Mouse (Mus musculus): ENCODE measurements around the gene Gpc5. TPM values are rescaled to one million over a fixed set of nuclear protein-coding genes. Genes with fewer than 3 reads are reported as not detected.

Gene Gpc5
- total and polyA plus RNA-seq, 3 experiments = 0.14 TPM; not detected in 2

GRCm38 (mm10) chr14:116162586-116162985 lies 1070.6 kb downstream of the Gpc5 start:
- H3K36me3 ChIP-seq (replicated peaks in 1 of 2; ENCODE audit: control insufficient read depth in 1 of 2, insufficient read depth in 1 of 2, low read length in 1 of 2) = no peaks in the 10 kb centered on the region
- in situ Hi-C loops (cut with MboI; ENCODE audit: low pct_ligation_motif_present, low pct_unique_long_range_greater_than_20kb, low sequenced_read_pairs) (no loop called here), dilution Hi-C loops (cut with MboI; ENCODE audit: extremely low pct_ligation_motif_present, extremely low pct_unique_long_range_greater_than_20kb, low sequenced_read_pairs) (no loop called here)
- TF ChIP-seq SIN3A (IDR thresholded peaks at IDR 0.05; ENCODE audit: low read length) (no peak), PAX5 (IDR thresholded peaks at IDR 0.05; ENCODE audit: low read length) (no peak), MEF2A (IDR thresholded peaks at IDR 0.05; ENCODE audit: borderline replicate concordance, low read depth, low read length) (no peak), ELF1 (IDR thresholded peaks at IDR 0.05; ENCODE audit: low read depth, low read length) (no peak), CTCF (conservative IDR thresholded peaks at IDR 0.05 in 1 of 2, IDR thresholded peaks at IDR 0.05 in 1 of 2; ENCODE audit: low read depth in 2 of 2, low read length in 2 of 2) (no peak), JUN (IDR thresholded peaks at IDR 0.05; ENCODE audit: insufficient read depth, low read depth, low read length) (no peak), TBP (conservative IDR thresholded peaks at IDR 0.05; ENCODE audit: low read depth, low read length) (no peak), GABPA (IDR thresholded peaks at IDR 0.05; ENCODE audit: insufficient replicate concordance, low read depth, low read length) (no peak), POLR2AphosphoS2 (IDR thresholded peaks at IDR 0.05; ENCODE audit: low read depth, low read length) (no peak)
- DNase-seq (ENCODE audit: extremely low read depth) = no peak
- no peak overlapping the region for H3K9ac ChIP-seq (ENCODE audit: insufficient read depth, low read depth)
- H3K27ac ChIP-seq (ENCODE audit: insufficient read depth, low read depth) = no peak overlapping the region
- H3K9me3 ChIP-seq (replicated peaks; ENCODE audit: low read length) = no peaks in the 10 kb centered on the region
- H3K79me2 ChIP-seq (replicated peaks; ENCODE audit: control insufficient read depth, extremely low read depth, insufficient read depth, poor library complexity, severe bottlenecking) = no peaks in the 10 kb centered on the region
- no peak overlapping the region for H3K4me3 ChIP-seq (replicated peaks in 1 of 3; ENCODE audit: low read depth in 2 of 3, low read length in 2 of 3, poor library complexity in 1 of 3)
- no peaks in the 10 kb centered on the region for H3K27me3 ChIP-seq (replicated peaks)
- H3K4me1 ChIP-seq (ENCODE audit: control insufficient read depth in 1 of 2, insufficient read depth in 2 of 2) = no peaks in the 10 kb centered on the region
- H3K4me2 ChIP-seq (ENCODE audit: insufficient read depth, low read depth, poor library complexity, severe bottlenecking) = no peak overlapping the region

GRCm38 (mm10) chr14:116167401-116167800 lies 1075.4 kb downstream of the Gpc5 start:
- Histone ChIP-seq H3K9me3 (replicated peaks; ENCODE audit: low read length) (no peaks in the 10 kb centered on the region), H3K27me3 (replicated peaks) (no peaks in the 10 kb centered on the region), H3K27ac (ENCODE audit: insufficient read depth, low read depth) (no peak overlapping the region), H3K4me2 (ENCODE audit: insufficient read depth, low read depth, poor library complexity, severe bottlenecking) (no peak overlapping the region), H3K4me3 (replicated peaks in 1 of 3; ENCODE audit: low read depth in 2 of 3, low read length in 2 of 3, poor library complexity in 1 of 3) (no peak overlapping the region), H3K4me1 (ENCODE audit: control insufficient read depth in 1 of 2, insufficient read depth in 2 of 2) (no peaks in the 10 kb centered on the region), H3K9ac (ENCODE audit: insufficient read depth, low read depth) (no peak overlapping the region), H3K36me3 (replicated peaks in 1 of 2; ENCODE audit: control insufficient read depth in 1 of 2, insufficient read depth in 1 of 2, low read length in 1 of 2) (no peaks in the 10 kb centered on the region), H3K79me2 (replicated peaks; ENCODE audit: control insufficient read depth, extremely low read depth, insufficient read depth, poor library complexity, severe bottlenecking) (no peaks in the 10 kb centered on the region)
- dilution Hi-C loops (cut with MboI; ENCODE audit: extremely low pct_ligation_motif_present, extremely low pct_unique_long_range_greater_than_20kb, low sequenced_read_pairs) (no loop called here), in situ Hi-C loops (cut with MboI; ENCODE audit: low pct_ligation_motif_present, low pct_unique_long_range_greater_than_20kb, low sequenced_read_pairs) (no loop called here)
- DNase-seq (ENCODE audit: extremely low read depth) = no peak
- TF ChIP-seq USF1 (IDR thresholded peaks at IDR 0.05; ENCODE audit: low read depth, low read length) = no peak

- H3K4me2 ChIP-seq (ENCODE audit: insufficient read depth, low read depth, poor library complexity, severe bottlenecking) = no peak overlapping the region
- TF ChIP-seq E2F4 (IDR thresholded peaks at IDR 0.05; ENCODE audit: insufficient replicate concordance, low read depth, low read length) = no peak
- TF ChIP-seq TCF12 (IDR thresholded peaks at IDR 0.05; ENCODE audit: low read depth, low read length) = no peak
- no peak for TF ChIP-seq GABPA (IDR thresholded peaks at IDR 0.05; ENCODE audit: insufficient replicate concordance, low read depth, low read length)
- TF ChIP-seq EP300 (IDR thresholded peaks at IDR 0.05; ENCODE audit: low read length) = no peak
- TF ChIP-seq ZC3H11A (IDR thresholded peaks at IDR 0.05; ENCODE audit: low read depth, low read length) = no peak
- no peak for TF ChIP-seq JUND (conservative IDR thresholded peaks at IDR 0.05; ENCODE audit: low read depth, low read length)
- no peak for TF ChIP-seq KAT2A (IDR thresholded peaks at IDR 0.05; ENCODE audit: insufficient replicate concordance, low read length)
- no peak for TF ChIP-seq NELFE (IDR thresholded peaks at IDR 0.05; ENCODE audit: low read depth, low read length)
- no peak for TF ChIP-seq MAZ (IDR thresholded peaks at IDR 0.05; ENCODE audit: low read depth, low read length)
- no peak for TF ChIP-seq MYC (IDR thresholded peaks at IDR 0.05; ENCODE audit: low read depth, low read length)
- no peak for TF ChIP-seq USF2 (conservative IDR thresholded peaks at IDR 0.05; ENCODE audit: low read depth, low read length)
- no peak for TF ChIP-seq SMC3 (IDR thresholded peaks at IDR 0.05; ENCODE audit: low read depth, low read length)
- TF ChIP-seq ZKSCAN1 (IDR thresholded peaks at IDR 0.05; ENCODE audit: borderline replicate concordance, low read depth, low read length) = no peak
- no peak for TF ChIP-seq RCOR1 (conservative IDR thresholded peaks at IDR 0.05; ENCODE audit: low read depth, low read length)
- no peak for TF ChIP-seq CHD1 (IDR thresholded peaks at IDR 0.05; ENCODE audit: low read depth, low read length)
- no peak for TF ChIP-seq ETS1 (conservative IDR thresholded peaks at IDR 0.05; ENCODE audit: low read depth, low read length)
- H3K9me3 ChIP-seq (replicated peaks; ENCODE audit: low read length) = no peaks in the 10 kb centered on the region
- no peaks in the 10 kb centered on the region for H3K36me3 ChIP-seq (replicated peaks in 1 of 2; ENCODE audit: control insufficient read depth in 1 of 2, insufficient read depth in 1 of 2, low read length in 1 of 2)
- H3K4me3 ChIP-seq (replicated peaks in 1 of 3; ENCODE audit: low read depth in 2 of 3, low read length in 2 of 3, poor library complexity in 1 of 3) = no peak overlapping the region
- no peak overlapping the region for H3K9ac ChIP-seq (ENCODE audit: insufficient read depth, low read depth)
- in situ Hi-C loops (cut with MboI; ENCODE audit: low pct_ligation_motif_present, low pct_unique_long_range_greater_than_20kb, low sequenced_read_pairs) (no loop called here), dilution Hi-C loops (cut with MboI; ENCODE audit: extremely low pct_ligation_motif_present, extremely low pct_unique_long_range_greater_than_20kb, low sequenced_read_pairs) (no loop called here)
- H3K79me2 ChIP-seq (replicated peaks; ENCODE audit: control insufficient read depth, extremely low read depth, insufficient read depth, poor library complexity, severe bottlenecking) = no peaks in the 10 kb centered on the region
- no peak for DNase-seq (ENCODE audit: extremely low read depth)
- H3K27ac ChIP-seq (ENCODE audit: insufficient read depth, low read depth) = no peak overlapping the region
- H3K27me3 ChIP-seq (replicated peaks) = no peaks in the 10 kb centered on the region
- H3K4me1 ChIP-seq (ENCODE audit: control insufficient read depth in 1 of 2, insufficient read depth in 2 of 2) = no peaks in the 10 kb centered on the region
Observed at GRCm38 (mm10) chr14:116169129-116169528, 1077.1 kb downstream of the Gpc5 start.

All from CH12.LX (cell line).